Mouse (Mus musculus) olfactory bulb, adult 2 months (tissue): ENCODE results near the gene Kxd1.

Experiments
- CTCF ChIP-seq: fragments of 200-500 bp; IDR thresholded peaks from 2 replicates; pipeline ENCODE4 v1.5.1; 2012; ENCODE audit warnings: low read depth, mild to moderate bottlenecking, low read length, moderate library complexity; ENCODE audit not compliant: insufficient read depth
- POLR2A ChIP-seq: fragments of 200-500 bp; IDR thresholded peaks from 2 replicates; pipeline ENCODE4 v1.6.1; 2012; ENCODE audit warnings: mild to moderate bottlenecking, low read depth, low read length, moderate library complexity; ENCODE audit not compliant: insufficient read depth

- no peak for TF ChIP-seq CTCF
- TF ChIP-seq POLR2A, result no peak
Measured at GRCm38 (mm10) chr8:70529299-70529698, 1.5 kb upstream of the Kxd1 start.
